Mouse (Mus musculus) megakaryocyte, embryonic 14.5 days (primary cell): ENCODE measurements at regions not wholly inside any gene's neighbourhood (a gene's known extent, or its start where the extent isn't known, plus 50 kb on each side); places are given as distances from the start of the nearest gene placed in this dataset.

Experiments
- FLI1 ChIP-seq: IDR thresholded peaks from 2 replicates; pipeline ENCODE4 v1.6.1; 2012; ENCODE audit warnings: low read length, inconsistent platforms, mixed read lengths
- GATA1 ChIP-seq: IDR thresholded peaks from 3 replicates; pipeline ENCODE4 v1.6.1; 2012; ENCODE audit warnings: mixed read lengths, low read length, inconsistent platforms, borderline replicate concordance

GRCm38 (mm10) chr9:46555156-46555555, 235.4 kb upstream of the 4931429L15Rik start:
- TF ChIP-seq GATA1 (no peak), FLI1 (no peak)
